Mouse (Mus musculus) forebrain, embryonic 13.5 days (tissue): ENCODE measurements around the gene Alox12b. TPM values are rescaled to one million over a fixed set of nuclear protein-coding genes. Genes with fewer than 3 reads are reported as not detected.
A peak's percentile ranks its signal among the peaks of the same experiment; 100 is the strongest.

Source experiments
- ATAC-seq: fragments of 200-750 bp; cut with Nextera tagmentation; 2 replicates; pipeline ENCODE4 v1.8.0; 2017
- H3K27ac ChIP-seq: fragments of 300-500 bp; sonication (generic); 2 replicates; pipeline ENCODE4 v1.5.1; 2015; ENCODE audit warnings: inconsistent platforms, mild to moderate bottlenecking, moderate library complexity
- H3K27me3 ChIP-seq: fragments of 300-500 bp; sonication (generic); 2 replicates; pipeline ENCODE4 v1.6.1; 2015; ENCODE audit warnings: mild to moderate bottlenecking, inconsistent platforms
- H3K36me3 ChIP-seq: fragments of 300-500 bp; sonication (generic); 2 replicates; pipeline ENCODE4 v1.6.1; 2015; ENCODE audit warnings: mild to moderate bottlenecking, inconsistent platforms; ENCODE audit not compliant: poor library complexity, severe bottlenecking
- H3K4me1 ChIP-seq: fragments of 300-500 bp; sonication (generic); 2 replicates; pipeline ENCODE4 v1.6.1; 2015; ENCODE audit warnings: inconsistent platforms
- H3K4me2 ChIP-seq: fragments of 300-500 bp; sonication (generic); 2 replicates; pipeline ENCODE4 v1.6.1; 2015; ENCODE audit warnings: inconsistent platforms, mild to moderate bottlenecking, moderate library complexity
- H3K4me3 ChIP-seq: fragments of 300-500 bp; sonication (generic); 2 replicates; pipeline ENCODE4 v1.5.1; 2015; ENCODE audit warnings: mild to moderate bottlenecking, inconsistent platforms
- H3K9ac ChIP-seq: fragments of 300-500 bp; sonication (generic); 2 replicates; pipeline ENCODE4 v1.6.1; 2015; ENCODE audit warnings: mild to moderate bottlenecking, inconsistent platforms
- H3K9me3 ChIP-seq: fragments of 300-500 bp; sonication (generic); replicated peaks from 2 replicates; pipeline ENCODE4 v1.6.1; 2016; ENCODE audit warnings: inconsistent platforms
- WGBS: fragments of 180-500 bp; shearing (Covaris S2); methylation state at CpG from one replicate; pipeline ENCODE4 v1.1.7; 2015; 5-methylcytosine and 5-hydroxymethylcytosine counted together
- polyA plus RNA-seq: library from polyadenylated mRNA; unstranded; fragments of >200 nt; fragmentation: Nextera tagmentation; extraction: Ambion mirVana; gene quantifications from 2 replicates; pipeline ENCODE4 v1.2.1, GENCODE M21; 2015

Gene Alox12b
- polyA plus RNA-seq, 1 experiment from 2014 or later = not detected

DNA sequence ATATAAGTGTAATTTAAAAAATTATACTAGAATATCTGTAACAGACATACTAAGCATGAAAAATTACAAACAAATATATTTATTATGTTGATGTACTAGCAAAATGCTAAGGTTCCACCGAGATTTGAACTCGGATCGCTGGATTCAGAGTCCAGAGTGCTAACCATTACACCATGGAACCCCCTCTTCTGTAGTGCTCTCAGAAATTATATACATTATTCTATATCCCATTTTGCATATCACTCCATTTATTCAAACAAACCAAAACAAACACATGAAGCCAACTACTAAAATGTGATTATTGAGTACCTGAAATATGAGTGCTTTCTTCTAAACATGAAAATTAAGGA, 32.3 kb upstream of the Alox12b start:
- 0% methylated on average over 3 of the region's 3 CpGs for WGBS
- H3K27ac ChIP-seq = no peak overlapping the region
- peak; percentile 61 for ATAC-seq
- peak overlapping the region; percentile 71; the same call in 1 of the 2 replicates for H3K4me2 ChIP-seq
- H3K9ac ChIP-seq = no peak overlapping the region
- H3K9me3 ChIP-seq = no peaks in the 10 kb centered on the region
- H3K4me1 ChIP-seq = peaks cover 41% of the 10 kb centered on the region
- peaks cover 24% of the 10 kb centered on the region for H3K27me3 ChIP-seq
- H3K36me3 ChIP-seq = no peaks in the 10 kb centered on the region
- peak overlapping the region; percentile 75; the same call in 1 of the 2 replicates for H3K4me3 ChIP-seq

- ATAC-seq = peak; percentile 44
- Histone ChIP-seq H3K36me3 (no peaks in the 10 kb centered on the region), H3K9ac (peak overlapping the region; percentile 65), H3K4me2 (peak overlapping the region; percentile 74), H3K27ac (no peak overlapping the region), H3K4me1 (peaks cover 33% of the 10 kb centered on the region), H3K9me3 (no peaks in the 10 kb centered on the region), H3K4me3 (peak overlapping the region; percentile 65), H3K27me3 (peaks cover 25% of the 10 kb centered on the region)
- WGBS = under 1% methylated on average over 24 of the region's 24 CpGs
Observed at GRCm38 (mm10) chr11:69125041-69125851, 31.5 kb upstream of the Alox12b start.

GRCm38 (mm10) chr11:69125852-69125918, 31.1 kb upstream of the Alox12b start, which contains the start of gene Aloxe3:
Gene Aloxe3, plus strand, starts transcription at chr11:69125896.
- ATAC-seq = no peak
- 3% methylated on average over 3 of the region's 3 CpGs for WGBS
- H3K4me2 ChIP-seq = peak within 1 kb of the TSS; percentile 74
- H3K36me3 ChIP-seq = no peaks in the 10 kb centered on the region
- H3K27me3 ChIP-seq = peaks cover 20% of the 10 kb centered on the region
- peaks cover 30% of the 10 kb centered on the region for H3K4me1 ChIP-seq
- H3K9ac ChIP-seq = peak within 1 kb of the TSS; percentile 65
- H3K4me3 ChIP-seq = peak within 1 kb of the TSS; percentile 65
- H3K9me3 ChIP-seq = no peaks in the 10 kb centered on the region
- H3K27ac ChIP-seq = no peak within 1 kb of the TSS

DNA sequence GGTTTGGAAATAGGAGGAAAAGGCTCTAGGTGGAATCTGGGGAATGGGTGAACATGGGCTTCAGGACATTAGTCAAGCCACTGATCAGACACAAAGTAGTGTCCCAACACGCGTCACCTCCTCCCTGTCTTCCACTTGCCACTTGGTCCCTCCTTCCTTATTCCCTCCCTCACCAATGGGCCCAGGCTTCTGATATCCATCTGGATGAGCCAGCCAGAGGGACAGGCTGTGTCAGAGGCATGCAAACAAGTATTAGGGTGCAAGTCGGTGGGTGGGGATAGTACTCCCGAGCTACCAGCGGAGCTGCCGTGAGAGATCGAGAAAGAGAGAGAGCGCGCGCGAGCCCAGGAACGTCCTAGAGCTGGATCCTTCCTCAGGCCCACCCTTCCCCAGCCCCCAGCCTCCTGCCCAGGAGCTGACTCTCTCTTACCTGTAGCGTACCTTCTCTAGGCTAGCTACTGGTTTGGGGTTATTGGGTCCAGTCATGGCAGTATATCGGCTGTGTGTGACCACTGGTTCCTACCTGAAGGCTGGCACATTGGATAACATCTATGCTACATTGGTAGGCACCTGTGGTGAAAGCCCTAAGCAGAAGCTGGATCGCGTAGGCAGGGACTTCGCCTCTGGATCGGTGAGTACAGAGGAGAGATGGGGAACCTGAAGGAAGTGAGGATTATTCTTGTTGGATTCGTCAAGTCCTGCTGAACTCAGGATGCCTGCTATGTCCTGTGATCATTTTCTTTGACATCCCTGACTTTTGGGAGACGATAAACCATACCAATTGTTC, 30.7 kb upstream of the Alox12b start:
- Histone ChIP-seq H3K9ac (peak overlapping the region; percentile 65), H3K4me3 (peak overlapping the region; percentile 65), H3K27me3 (peaks cover 16% of the 10 kb centered on the region), H3K9me3 (no peaks in the 10 kb centered on the region), H3K27ac (no peak overlapping the region), H3K4me1 (peaks cover 25% of the 10 kb centered on the region), H3K4me2 (peak overlapping the region; percentile 74), H3K36me3 (no peaks in the 10 kb centered on the region)
- ATAC-seq = no peak
- WGBS = 8% methylated on average over 20 of the region's 20 CpGs

GRCm38 (mm10) chr11:69126706-69127095, 30.1 kb upstream of the Alox12b start:
- Histone ChIP-seq H3K4me3 (peak overlapping the region; percentile 65), H3K4me1 (peaks cover 19% of the 10 kb centered on the region), H3K4me2 (peak overlapping the region; percentile 74), H3K27me3 (peaks cover 16% of the 10 kb centered on the region), H3K36me3 (no peaks in the 10 kb centered on the region), H3K27ac (no peak overlapping the region), H3K9me3 (no peaks in the 10 kb centered on the region), H3K9ac (0 out of 2 replicates have a peak overlapping the region, but pooled peaks have one; percentile 65)
- ATAC-seq = no peak
- 53% methylated on average over 2 of the region's 2 CpGs for WGBS

GRCm38 (mm10) chr11:69128426-69129122, 28.2 kb upstream of the Alox12b start:
- no peak overlapping the region for H3K9ac ChIP-seq
- no peaks in the 10 kb centered on the region for H3K36me3 ChIP-seq
- peaks cover 16% of the 10 kb centered on the region for H3K27me3 ChIP-seq
- H3K9me3 ChIP-seq = no peaks in the 10 kb centered on the region
- no peak overlapping the region for H3K27ac ChIP-seq
- 78% methylated on average over 8 of the region's 8 CpGs for WGBS
- no peak overlapping the region for H3K4me3 ChIP-seq
- H3K4me1 ChIP-seq = peaks cover 14% of the 10 kb centered on the region
- no peak for ATAC-seq
- H3K4me2 ChIP-seq = no peak overlapping the region

- no peak overlapping the region for H3K27ac ChIP-seq
- peaks cover 14% of the 10 kb centered on the region; the same call in 1 of the 2 replicates for H3K4me1 ChIP-seq
- 23% methylated on average over 5 of the region's 5 CpGs for WGBS
- H3K4me3 ChIP-seq = peak overlapping the region; percentile 47
- no peaks in the 10 kb centered on the region for H3K9me3 ChIP-seq
- no peak for ATAC-seq
- H3K36me3 ChIP-seq = no peaks in the 10 kb centered on the region
- H3K4me2 ChIP-seq = peak overlapping the region; percentile 73
- peaks cover 3% of the 10 kb centered on the region for H3K27me3 ChIP-seq
- peak overlapping the region; percentile 61 for H3K9ac ChIP-seq
Observed at GRCm38 (mm10) chr11:69133566-69133922, 23.2 kb upstream of the Alox12b start.

DNA sequence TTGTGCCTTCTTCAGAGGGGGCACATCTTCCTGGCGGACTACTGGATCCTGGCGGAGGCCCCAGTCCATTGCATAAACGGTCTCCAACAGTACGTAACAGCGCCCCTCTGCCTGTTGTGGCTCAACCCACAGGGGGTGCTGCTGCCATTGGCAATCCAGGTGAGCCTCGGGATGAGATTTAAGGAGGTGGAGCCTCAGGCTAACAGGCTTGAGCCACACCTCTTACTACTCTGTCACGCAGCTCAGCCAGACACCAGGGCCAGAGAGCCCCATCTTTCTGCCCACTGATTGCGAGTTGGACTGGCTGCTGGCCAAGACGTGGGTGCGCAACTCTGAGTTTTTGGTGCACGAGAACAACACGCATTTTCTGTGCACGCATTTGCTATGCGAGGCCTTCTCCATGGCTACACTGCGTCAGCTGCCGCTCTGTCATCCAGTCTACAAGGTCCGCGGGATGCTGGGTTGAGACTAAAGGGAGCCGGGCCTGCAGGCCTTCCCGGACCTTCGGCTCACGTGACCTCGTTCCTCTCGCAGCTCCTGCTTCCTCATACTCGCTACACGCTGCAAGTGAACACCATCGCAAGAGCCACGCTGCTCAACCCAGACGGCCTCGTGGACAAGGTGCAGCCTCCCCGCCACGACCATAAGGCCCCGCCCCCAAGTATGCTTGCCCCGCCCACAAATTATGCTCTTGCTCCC, 22.7 kb upstream of the Alox12b start:
- H3K9ac ChIP-seq = peak overlapping the region; percentile 61
- peaks cover 14% of the 10 kb centered on the region; the same call in 1 of the 2 replicates for H3K4me1 ChIP-seq
- peak; percentile 71 for ATAC-seq
- H3K4me2 ChIP-seq = peak overlapping the region; percentile 73
- WGBS = 2% methylated on average over 34 of the region's 34 CpGs
- H3K27ac ChIP-seq = no peak overlapping the region
- no peaks in the 10 kb centered on the region for H3K9me3 ChIP-seq
- H3K27me3 ChIP-seq = peaks cover 3% of the 10 kb centered on the region
- no peaks in the 10 kb centered on the region for H3K36me3 ChIP-seq
- H3K4me3 ChIP-seq = peak overlapping the region; percentile 47

DNA sequence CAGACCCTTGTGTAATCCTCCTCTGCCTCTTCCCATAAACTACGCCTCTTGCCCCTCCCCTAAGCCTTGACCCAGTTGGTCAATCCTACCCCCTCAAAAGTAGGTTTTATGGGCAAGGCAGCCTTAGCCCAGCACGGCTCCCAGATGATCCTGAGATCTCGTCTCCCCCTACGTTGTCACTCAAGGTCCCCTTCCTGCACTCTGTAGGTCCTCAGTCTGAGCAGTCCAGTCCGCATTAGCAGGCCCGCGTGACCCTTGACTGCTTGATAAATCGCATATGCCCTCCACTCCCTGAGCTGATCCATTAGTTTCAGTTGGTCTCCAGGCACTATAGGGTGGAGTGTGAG, 22.2 kb upstream of the Alox12b start:
- 18% methylated on average over 8 of the region's 8 CpGs for WGBS
- peak overlapping the region; percentile 73 for H3K4me2 ChIP-seq
- H3K9ac ChIP-seq = peak overlapping the region; percentile 61
- peaks cover 3% of the 10 kb centered on the region for H3K27me3 ChIP-seq
- H3K27ac ChIP-seq = no peak overlapping the region
- peaks cover 14% of the 10 kb centered on the region; the same call in 1 of the 2 replicates for H3K4me1 ChIP-seq
- peak; percentile 48; the same call in 1 of the 2 replicates for ATAC-seq
- H3K36me3 ChIP-seq = no peaks in the 10 kb centered on the region
- no peaks in the 10 kb centered on the region for H3K9me3 ChIP-seq
- H3K4me3 ChIP-seq = peak overlapping the region; percentile 47

DNA sequence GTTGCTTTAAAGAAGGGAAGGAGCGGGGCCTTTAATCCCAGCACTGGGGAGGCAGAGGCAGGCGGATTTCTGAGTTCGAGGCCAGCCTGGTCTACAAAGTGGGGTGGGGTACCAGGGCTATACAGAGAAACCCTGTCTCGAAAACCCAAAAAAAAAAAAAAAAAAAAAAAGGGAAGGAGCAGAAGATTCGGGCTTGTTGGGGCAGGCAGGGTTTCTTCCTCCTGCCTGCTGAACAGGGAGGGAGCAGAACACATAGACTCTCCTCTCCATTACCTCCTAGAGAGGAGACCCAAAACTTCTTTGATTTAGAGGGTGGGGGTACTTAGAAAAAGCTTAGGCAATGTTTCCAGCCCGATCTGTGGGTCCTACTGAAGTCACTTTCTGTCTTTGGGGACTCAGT, 21.4 kb upstream of the Alox12b start:
- no peak overlapping the region for H3K27ac ChIP-seq
- H3K4me1 ChIP-seq = peaks cover 14% of the 10 kb centered on the region; the same call in 1 of the 2 replicates
- H3K4me3 ChIP-seq = no peak overlapping the region
- ATAC-seq = no peak
- H3K4me2 ChIP-seq = no peak overlapping the region
- H3K36me3 ChIP-seq = no peaks in the 10 kb centered on the region
- WGBS = 88% methylated on average over 6 of the region's 6 CpGs
- H3K9me3 ChIP-seq = no peaks in the 10 kb centered on the region
- H3K9ac ChIP-seq = no peak overlapping the region
- no peaks in the 10 kb centered on the region; the same call in 1 of the 2 replicates for H3K27me3 ChIP-seq

GRCm38 (mm10) chr11:69147546-69147945, 9.2 kb upstream of the Alox12b start:
- Histone ChIP-seq H3K4me2 (no peak overlapping the region), H3K9ac (no peak overlapping the region), H3K27me3 (peaks cover 11% of the 10 kb centered on the region), H3K9me3 (no peaks in the 10 kb centered on the region), H3K36me3 (no peaks in the 10 kb centered on the region), H3K4me1 (peaks cover 5% of the 10 kb centered on the region; the same call in 1 of the 2 replicates), H3K27ac (no peak overlapping the region), H3K4me3 (no peak overlapping the region)
- no peak for ATAC-seq
- WGBS = 73% methylated on average over 7 of the region's 7 CpGs
